10 mouse cellular contexts compared by ENCODE assay signal in the genomic region with DNA sequence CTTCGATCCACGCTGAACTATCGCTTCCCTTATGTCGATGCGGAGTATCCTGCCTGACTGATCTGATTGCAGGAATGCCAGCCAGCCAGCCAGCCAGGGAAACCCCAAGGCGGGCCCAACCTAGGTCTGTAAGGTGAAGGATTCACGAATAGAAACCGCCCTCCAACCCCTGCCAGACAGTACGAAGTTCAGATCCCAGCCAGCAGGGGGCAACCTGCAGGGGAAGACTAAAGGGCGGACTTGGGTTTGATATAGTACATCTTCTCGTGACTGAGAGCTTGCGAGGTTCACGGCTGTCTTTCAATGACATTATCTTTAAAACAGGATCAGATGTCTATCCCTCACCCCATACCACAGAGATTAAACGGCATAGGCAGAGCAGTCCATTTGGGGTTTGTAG. TPM values are rescaled to one million over a fixed set of nuclear protein-coding genes. Genes with fewer than 3 reads are reported as not detected.
DNase-seq lines count a peak whose midpoint lies in the region; ATAC-seq and TF ChIP-seq lines count a peak whose summit lies in the region.
"Had no signal": no experiment of that assay in that cellular context is flagged by ENCODE, and none has a peak within 500 bp of the region (broad histone marks: within the 10 kb centered on the region; RNA-seq: fewer than 3 reads in every experiment).

No protein-coding gene starts in this region.

- H3K4me3 ChIP-seq in cerebellum, adult 2 months (replicated peaks; ENCODE audit: insufficient read depth, low read depth, low read length), result no peak overlapping the region
- no peak overlapping the region for H3K4me3 ChIP-seq in midbrain, embryonic 11.5 days (ENCODE audit: low read depth, low read length)
- no peak overlapping the region for H3K4me3 ChIP-seq in midbrain, embryonic 16.5 days (ENCODE audit: low read depth, low read length)
- no peak overlapping the region for H3K4me3 ChIP-seq in intestine, embryonic 15.5 days (replicated peaks)
- H3K4me3 ChIP-seq: stomach, embryonic 15.5 days had no signal

- peaks cover 10% of the 10 kb centered on the region; the same call in 1 of the 2 replicates for H3K4me1 ChIP-seq in cerebellum, adult 2 months (ENCODE audit: control insufficient read depth, insufficient read depth, low read length)
- H3K4me1 ChIP-seq in midbrain, embryonic 11.5 days (ENCODE audit: control insufficient read depth, insufficient read depth, low read length), result peaks cover 26% of the 10 kb centered on the region
- H3K4me1 ChIP-seq in midbrain, embryonic 16.5 days (ENCODE audit: control insufficient read depth, insufficient read depth, low read length), result peaks cover 4% of the 10 kb centered on the region; the same call in 1 of the 2 replicates
- H3K4me1 ChIP-seq in intestine, embryonic 15.5 days (replicated peaks), result peaks cover 6% of the 10 kb centered on the region

- peak overlapping the region; percentile 0; the same call in 1 of the 2 replicates for H3K4me2 ChIP-seq in midbrain, embryonic 11.5 days
- H3K4me2 ChIP-seq in midbrain, embryonic 16.5 days (ENCODE audit: low read length), result no peak overlapping the region
- peak overlapping the region; percentile 22; the same call in 1 of the 2 replicates for H3K4me2 ChIP-seq in intestine, embryonic 15.5 days (replicated peaks)
- H3K4me2 ChIP-seq: stomach, embryonic 15.5 days had no signal

- WGBS in cerebellum, adult 2 months, result 48% methylated on average over 14 of the region's 14 CpGs
- 23% methylated on average over 14 of the region's 14 CpGs for WGBS in midbrain, embryonic 11.5 days
- 26% methylated on average over 14 of the region's 14 CpGs for WGBS in midbrain, embryonic 16.5 days
- 28% methylated on average over 14 of the region's 14 CpGs for WGBS in intestine, embryonic 15.5 days

- H3K27me3 ChIP-seq in cerebellum, adult 2 months (ENCODE audit: control insufficient read depth, insufficient read depth, low read length), result no peaks in the 10 kb centered on the region; the same call in 1 of the 2 replicates
- H3K27me3 ChIP-seq in midbrain, embryonic 11.5 days (ENCODE audit: control insufficient read depth, insufficient read depth, low read length), result no peaks in the 10 kb centered on the region; the same call in 1 of the 2 replicates
- no peaks in the 10 kb centered on the region for H3K27me3 ChIP-seq in midbrain, embryonic 16.5 days (ENCODE audit: control insufficient read depth, insufficient read depth, low read depth, low read length)
- peaks cover 11% of the 10 kb centered on the region; the same call in 1 of the 2 replicates for H3K27me3 ChIP-seq in intestine, embryonic 15.5 days (replicated peaks)
- H3K27me3 ChIP-seq: stomach, embryonic 15.5 days had no signal

- no peaks in the 10 kb centered on the region for H3K36me3 ChIP-seq in midbrain, embryonic 11.5 days (ENCODE audit: control insufficient read depth, insufficient read depth, low read length)
- no peaks in the 10 kb centered on the region for H3K36me3 ChIP-seq in midbrain, embryonic 16.5 days (ENCODE audit: control insufficient read depth, insufficient read depth, low read length)
- H3K36me3 ChIP-seq in intestine, embryonic 15.5 days, result no peaks in the 10 kb centered on the region
- H3K36me3 ChIP-seq: stomach, embryonic 15.5 days had no signal

- H3K9ac ChIP-seq in midbrain, embryonic 11.5 days (ENCODE audit: low read length), result no peak overlapping the region
- no peak overlapping the region for H3K9ac ChIP-seq in midbrain, embryonic 16.5 days (ENCODE audit: low read depth, low read length)
- no peak overlapping the region for H3K9ac ChIP-seq in intestine, embryonic 15.5 days
- H3K9ac ChIP-seq: stomach, embryonic 15.5 days had no signal

- H3K27ac ChIP-seq in cerebellum, adult 2 months (ENCODE audit: insufficient read depth, low read length), result no peak overlapping the region
- no peak overlapping the region for H3K27ac ChIP-seq in midbrain, embryonic 11.5 days (ENCODE audit: low read depth, low read length)
- no peak overlapping the region for H3K27ac ChIP-seq in midbrain, embryonic 16.5 days (ENCODE audit: low read length)
- H3K27ac ChIP-seq in intestine, embryonic 15.5 days, result no peak overlapping the region
- H3K27ac ChIP-seq: stomach, embryonic 15.5 days had no signal

- ATAC-seq in midbrain, embryonic 11.5 days (ENCODE audit: low FRiP score), result no peak
- no peak for ATAC-seq in midbrain, embryonic 16.5 days
- ATAC-seq in intestine, embryonic 15.5 days, result peak; percentile 34; the same call in 1 of the 2 replicates
- peak; percentile 74; the same call in 1 of the 2 replicates for ATAC-seq in megakaryocyte-erythroid progenitor cell, adult 5-6 weeks (replicated peaks; ENCODE audit: low FRiP score, low TSS enrichment, poor library complexity, severe bottlenecking)

- DNase-seq in cerebellum, adult 2 months, result peak; percentile 33 to 60
- no peak for DNase-seq in cerebellum, adult 9-10 months
- peak; percentile 95 for DNase-seq in midbrain, embryonic 11.5 days (ENCODE audit: low spot score, missing footprints)
- peak; percentile 73 for DNase-seq in embryo, embryonic 9.5 days (ENCODE audit: extremely low spot score)
- DNase-seq in thymus, postnatal 4 days, result peak; percentile 87

- TF ChIP-seq CTCF in cerebellum, adult 2 months (IDR thresholded peaks at IDR 0.05; ENCODE audit: borderline replicate concordance, insufficient read depth, low read depth, low read length), result peak; percentile 65

- no peaks in the 10 kb centered on the region for H3K9me3 ChIP-seq in midbrain, embryonic 11.5 days (ENCODE audit: control insufficient read depth, low read length)
- H3K9me3 ChIP-seq in midbrain, embryonic 16.5 days (replicated peaks; ENCODE audit: control insufficient read depth, low read length, poor library complexity, severe bottlenecking), result no peaks in the 10 kb centered on the region
- no peaks in the 10 kb centered on the region for H3K9me3 ChIP-seq in intestine, embryonic 15.5 days
- H3K9me3 ChIP-seq: stomach, embryonic 15.5 days had no signal

- TF ChIP-seq POLR2A in cerebellum, adult 2 months (IDR thresholded peaks at IDR 0.05; ENCODE audit: borderline replicate concordance, insufficient read depth, low read length), result no peak

RNA-seq across cellular contexts. Expression of a gene that starts 1.5 kb away (rescaled TPM):
- polyA plus RNA-seq in cerebellum, adult 2 months (2012; rRNA removed), result 4.4 and 4.8 TPM in 2 replicates
- polyA plus RNA-seq in midbrain, embryonic 11.5 days (2014; fragmentation: Nextera tagmentation; extraction: Ambion mirVana), result 2.7 and 3.5 TPM in 2 replicates
- 2.7 and 2.9 TPM in 2 replicates for polyA plus RNA-seq in midbrain, embryonic 16.5 days (2015; fragmentation: Nextera tagmentation; extraction: Ambion mirVana)
- polyA plus RNA-seq in intestine, embryonic 15.5 days (2015; fragmentation: Nextera tagmentation; extraction: Ambion mirVana), result 0.55 and 0.69 TPM in 2 replicates
- total RNA-seq in megakaryocyte-erythroid progenitor cell, adult 5-6 weeks (2014; fragmentation: Nextera tagmentation), result not detected in 2 replicates
- total RNA-seq in megakaryocyte-erythroid progenitor cell, adult 5-6 weeks (2017), result not detected in 2 replicates
- total RNA-seq: MEL had no signal

RNA-seq across cellular contexts. Expression of a gene that starts 26.6 kb away (rescaled TPM):
- 88.8 and 93.7 TPM in 2 replicates for polyA plus RNA-seq in cerebellum, adult 2 months (2012; rRNA removed)
- polyA plus RNA-seq in midbrain, embryonic 11.5 days (2014; fragmentation: Nextera tagmentation; extraction: Ambion mirVana), result 8.6 and 10.2 TPM in 2 replicates
- 28.1 and 36.2 TPM in 2 replicates for polyA plus RNA-seq in midbrain, embryonic 16.5 days (2015; fragmentation: Nextera tagmentation; extraction: Ambion mirVana)
- 5.3 and 5.4 TPM in 2 replicates for polyA plus RNA-seq in intestine, embryonic 15.5 days (2015; fragmentation: Nextera tagmentation; extraction: Ambion mirVana)
- 1.0 TPM in 1 of 2 replicates, not detected in the other for total RNA-seq in megakaryocyte-erythroid progenitor cell, adult 5-6 weeks (2014; fragmentation: Nextera tagmentation)
- 0.23 TPM in 1 of 2 replicates, not detected in the other for total RNA-seq in megakaryocyte-erythroid progenitor cell, adult 5-6 weeks (2017)
- total RNA-seq: MEL had no signal

RNA-seq across cellular contexts. Expression of a gene that starts 32.3 kb away (rescaled TPM):
- 75.0 and 78.6 TPM in 2 replicates for polyA plus RNA-seq in cerebellum, adult 2 months (2012; rRNA removed)
- polyA plus RNA-seq in midbrain, embryonic 11.5 days (2014; fragmentation: Nextera tagmentation; extraction: Ambion mirVana), result 19.2 and 20.4 TPM in 2 replicates
- 13.2 and 13.5 TPM in 2 replicates for polyA plus RNA-seq in midbrain, embryonic 16.5 days (2015; fragmentation: Nextera tagmentation; extraction: Ambion mirVana)
- 8.7 and 9.3 TPM in 2 replicates for polyA plus RNA-seq in intestine, embryonic 15.5 days (2015; fragmentation: Nextera tagmentation; extraction: Ambion mirVana)
- total RNA-seq in megakaryocyte-erythroid progenitor cell, adult 5-6 weeks (2014; fragmentation: Nextera tagmentation), result 1.3 TPM in 1 of 2 replicates, not detected in the other
- 0.42 and 1.3 TPM in 2 replicates for total RNA-seq in megakaryocyte-erythroid progenitor cell, adult 5-6 weeks (2017)

Comparison
In these comparisons a context has a peak if more than half of its experiments do, and no peak if none do; other contexts are left out.
1. ATAC-seq: peak in intestine, embryonic 15.5 days (single experiment) and megakaryocyte-erythroid progenitor cell, adult 5-6 weeks (single experiment); none in midbrain, embryonic 11.5 days (single experiment) and midbrain, embryonic 16.5 days (single experiment).